Mouse (Mus musculus): ENCODE measurements around the gene Gfra4.
"Not testable (repeated sequence)": the region's sequence is repeated elsewhere in the genome, so short reads cannot be mapped to it uniquely, and the experiment has no call there.

The Gfra4 gene

GRCm38 (mm10) chr2:131046025-131046424 lies 3.1 kb upstream of the Gfra4 start:
- DNase-seq = no peak

- no peak for DNase-seq
Observed at GRCm38 (mm10) chr2:131044989-131045720, 2.3 kb upstream of the Gfra4 start.

- no peak for DNase-seq
Observed at GRCm38 (mm10) chr2:131044354-131044852, 1.5 kb upstream of the Gfra4 start.

GRCm38 (mm10) chr2:131040854-131041825 lies 1.7 kb downstream of the Gfra4 start:
- no peak for DNase-seq

- DNase-seq = no peak
Observed at GRCm38 (mm10) chr2:131038675-131039074, 4.2 kb downstream of the Gfra4 start.

- DNase-seq = no peak
Observed at GRCm38 (mm10) chr2:131038197-131038596, 4.7 kb downstream of the Gfra4 start.

- no peak for DNase-seq
Observed at GRCm38 (mm10) chr2:131037226-131037990, 5.5 kb downstream of the Gfra4 start.

GRCm38 (mm10) chr2:131036757-131037156 lies 6.1 kb downstream of the Gfra4 start:
- no peak for DNase-seq

GRCm38 (mm10) chr2:131036343-131036742 lies 6.5 kb downstream of the Gfra4 start:
- no peak for DNase-seq

- not testable (repeated sequence) for DNase-seq
Observed at GRCm38 (mm10) chr2:131031406-131031805, 11.5 kb downstream of the Gfra4 start.

- DNase-seq = no peak
Observed at GRCm38 (mm10) chr2:131030998-131031397, 11.9 kb downstream of the Gfra4 start.

GRCm38 (mm10) chr2:131030561-131030960 lies 12.3 kb downstream of the Gfra4 start:
- DNase-seq = no peak

- DNase-seq = no peak
Observed at GRCm38 (mm10) chr2:131029065-131029935, 13.6 kb downstream of the Gfra4 start.

GRCm38 (mm10) chr2:131026941-131027340 lies 15.9 kb downstream of the Gfra4 start:
- DNase-seq = no peak

GRCm38 (mm10) chr2:131025230-131025629 lies 17.7 kb downstream of the Gfra4 start:
- DNase-seq = no peak

- DNase-seq = no peak
Observed at GRCm38 (mm10) chr2:131010566-131010965, 32.3 kb downstream of the Gfra4 start.

GRCm38 (mm10) chr2:131009123-131009522 lies 33.8 kb downstream of the Gfra4 start:
- no peak for DNase-seq

- no peak for DNase-seq
Observed at GRCm38 (mm10) chr2:130992818-130993217, 50.1 kb downstream of the Gfra4 start.
